Mouse (Mus musculus) heart, embryonic 11.5 days (tissue): ENCODE data around the gene Rad51b. TPM values are rescaled to one million over a fixed set of nuclear protein-coding genes. Genes with fewer than 3 reads are reported as not detected.

ENCODE experiments used
- ATAC-seq: fragments of 200-750 bp; cut with Nextera tagmentation; replicated peaks from 2 replicates; pipeline ENCODE4 v1.8.0; 2017; ENCODE audit warnings: moderate library complexity; ENCODE audit not compliant: insufficient number of reproducible peaks, low FRiP score, low TSS enrichment
- H3K27ac ChIP-seq: fragments of 300-500 bp; sonication (generic); 2 replicates; pipeline ENCODE4 v1.5.1; 2014; ENCODE audit warnings: mild to moderate bottlenecking, low read depth, low read length
- H3K27me3 ChIP-seq: fragments of 300-500 bp; sonication (generic); 2 replicates; pipeline ENCODE4 v1.6.1; 2014; ENCODE audit warnings: mild to moderate bottlenecking, low read length, mixed read lengths; ENCODE audit not compliant: control insufficient read depth, insufficient read depth
- H3K36me3 ChIP-seq: fragments of 300-500 bp; sonication (generic); 2 replicates; pipeline ENCODE4 v1.6.1; 2014; ENCODE audit warnings: mild to moderate bottlenecking, low read length, moderate library complexity, mixed read lengths; ENCODE audit not compliant: control insufficient read depth, insufficient read depth
- H3K4me1 ChIP-seq: fragments of 300-500 bp; sonication (generic); 2 replicates; pipeline ENCODE4 v1.6.1; 2014; ENCODE audit warnings: low read length; ENCODE audit not compliant: control insufficient read depth, insufficient read depth
- H3K4me2 ChIP-seq: fragments of 300-500 bp; sonication (generic); 2 replicates; pipeline ENCODE4 v1.6.1; 2014; ENCODE audit warnings: mild to moderate bottlenecking, moderate library complexity
- H3K4me3 ChIP-seq: fragments of 300-500 bp; sonication (generic); 2 replicates; pipeline ENCODE4 v1.5.1; 2014; ENCODE audit warnings: low read depth, low read length
- H3K9ac ChIP-seq: fragments of 300-500 bp; sonication (generic); 2 replicates; pipeline ENCODE4 v1.6.1; 2014; ENCODE audit warnings: mild to moderate bottlenecking, low read depth, low read length, moderate library complexity
- H3K9me3 ChIP-seq: fragments of 300-500 bp; sonication (generic); replicated peaks from 2 replicates; pipeline ENCODE4 v1.6.1; 2016; ENCODE audit warnings: low read length; ENCODE audit not compliant: control insufficient read depth
- WGBS: fragments of 180-500 bp; shearing (Covaris S2); extraction: QIAGEN DNeasy Blood & Tissue Kit; methylation state at CpG from one replicate; pipeline ENCODE4 v1.1.7; 2014; ENCODE audit not compliant: insufficient replicate concordance; 5-methylcytosine and 5-hydroxymethylcytosine counted together
- polyA plus RNA-seq: library from polyadenylated mRNA; unstranded; fragments of >200 nt; fragmentation: Nextera tagmentation; extraction: Ambion mirVana; gene quantifications from 2 replicates; pipeline ENCODE4 v1.2.1, GENCODE M21; 2014

The Rad51b gene
- polyA plus RNA-seq, 1 experiment from 2014 or later = 6.4 TPM

DNA sequence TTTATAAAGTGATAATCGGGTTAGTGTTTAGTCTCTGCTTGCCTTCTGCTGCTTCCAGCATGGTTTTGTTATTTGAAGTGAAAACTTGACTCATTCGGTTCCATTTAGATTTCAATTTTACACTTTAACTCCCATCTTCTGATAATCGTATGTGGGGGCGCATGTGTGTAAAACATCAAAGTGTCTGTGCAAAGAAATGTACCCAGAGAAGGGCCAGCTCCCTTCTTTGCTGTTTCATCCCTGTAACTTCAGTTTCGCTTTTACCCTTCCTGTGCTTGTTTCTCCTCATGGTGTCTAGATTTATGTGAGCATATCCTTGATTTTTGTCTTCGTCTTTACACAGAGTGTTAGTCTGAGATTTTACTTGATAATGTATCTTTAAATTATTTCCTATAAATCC is 142.9 kb downstream of the Rad51b start:
- Histone ChIP-seq H3K4me1 (no peaks in the 10 kb centered on the region), H3K9ac (no peak overlapping the region), H3K4me3 (no peak overlapping the region), H3K4me2 (no peak overlapping the region), H3K27me3 (no peaks in the 10 kb centered on the region), H3K36me3 (no peaks in the 10 kb centered on the region), H3K27ac (no peak overlapping the region), H3K9me3 (no peaks in the 10 kb centered on the region)
- 89% methylated on average over 6 of the region's 6 CpGs for WGBS
- no peak for ATAC-seq

DNA sequence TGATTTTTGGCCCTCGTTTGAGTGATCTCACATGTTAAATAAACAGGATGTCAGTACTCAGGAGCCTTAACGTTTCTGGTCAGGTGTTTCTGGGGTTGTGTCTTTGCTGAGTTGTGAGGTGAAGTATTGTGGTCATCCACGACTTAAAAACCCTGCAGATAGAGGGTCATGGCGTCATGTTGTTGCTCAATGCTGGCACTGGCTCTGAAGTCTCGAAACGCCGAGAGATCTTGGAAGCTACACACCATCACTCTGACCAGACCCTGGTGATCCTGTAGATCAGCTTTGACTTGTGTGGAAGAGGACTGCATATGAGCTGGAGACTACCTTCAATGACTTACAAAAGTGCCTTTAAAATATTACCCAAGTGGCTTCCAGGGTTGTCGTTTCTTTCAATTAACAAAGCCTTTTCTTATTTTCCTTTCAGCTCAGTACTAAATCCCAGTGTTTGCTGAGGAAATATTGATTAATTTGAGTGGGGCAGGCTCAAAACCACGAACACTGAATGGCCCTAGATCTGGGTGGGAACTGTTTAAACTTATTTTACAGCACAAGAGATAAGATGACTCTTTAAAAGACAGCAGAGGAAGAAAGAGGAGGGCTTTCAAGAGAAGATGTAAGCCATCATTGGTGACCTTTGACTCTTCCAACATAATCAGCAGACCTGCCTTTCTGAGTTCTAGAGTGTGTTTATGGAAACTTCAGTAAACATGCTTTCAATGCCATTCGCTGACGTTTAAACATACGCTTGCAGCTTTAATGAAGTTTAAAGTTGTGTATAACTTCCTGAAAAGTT is 144.3 kb downstream of the Rad51b start:
- Histone ChIP-seq H3K9me3 (no peaks in the 10 kb centered on the region), H3K36me3 (no peaks in the 10 kb centered on the region), H3K4me2 (no peak overlapping the region), H3K27ac (no peak overlapping the region), H3K4me3 (no peak overlapping the region), H3K9ac (no peak overlapping the region), H3K4me1 (no peaks in the 10 kb centered on the region), H3K27me3 (no peaks in the 10 kb centered on the region)
- no peak for ATAC-seq
- WGBS = 62% methylated on average over 12 of the region's 12 CpGs

DNA sequence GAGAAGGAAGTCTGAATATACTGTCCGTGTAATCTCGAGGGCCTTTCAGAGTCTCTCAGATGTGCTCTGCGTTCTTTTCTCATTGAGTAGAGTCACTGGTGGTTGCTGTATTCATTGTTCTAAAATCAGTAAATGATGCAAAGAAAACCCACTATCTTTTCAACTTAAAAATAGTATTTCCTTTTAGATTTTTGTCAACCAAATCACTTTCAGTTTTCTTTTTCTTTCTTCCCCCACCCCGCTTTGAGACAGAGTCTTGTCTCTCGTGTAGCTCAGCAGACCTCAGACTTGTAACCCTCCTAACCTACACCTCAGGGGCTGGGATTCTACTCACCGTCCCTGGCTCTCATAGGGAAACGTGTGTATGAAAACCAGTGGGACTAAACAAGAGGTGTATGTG is 145.0 kb downstream of the Rad51b start:
- Histone ChIP-seq H3K9ac (no peak overlapping the region), H3K9me3 (no peaks in the 10 kb centered on the region), H3K27ac (no peak overlapping the region), H3K4me1 (no peaks in the 10 kb centered on the region), H3K36me3 (no peaks in the 10 kb centered on the region), H3K4me3 (no peak overlapping the region), H3K27me3 (no peaks in the 10 kb centered on the region), H3K4me2 (no peak overlapping the region)
- ATAC-seq = no peak
- WGBS = 63% methylated on average over 7 of the region's 7 CpGs

DNA sequence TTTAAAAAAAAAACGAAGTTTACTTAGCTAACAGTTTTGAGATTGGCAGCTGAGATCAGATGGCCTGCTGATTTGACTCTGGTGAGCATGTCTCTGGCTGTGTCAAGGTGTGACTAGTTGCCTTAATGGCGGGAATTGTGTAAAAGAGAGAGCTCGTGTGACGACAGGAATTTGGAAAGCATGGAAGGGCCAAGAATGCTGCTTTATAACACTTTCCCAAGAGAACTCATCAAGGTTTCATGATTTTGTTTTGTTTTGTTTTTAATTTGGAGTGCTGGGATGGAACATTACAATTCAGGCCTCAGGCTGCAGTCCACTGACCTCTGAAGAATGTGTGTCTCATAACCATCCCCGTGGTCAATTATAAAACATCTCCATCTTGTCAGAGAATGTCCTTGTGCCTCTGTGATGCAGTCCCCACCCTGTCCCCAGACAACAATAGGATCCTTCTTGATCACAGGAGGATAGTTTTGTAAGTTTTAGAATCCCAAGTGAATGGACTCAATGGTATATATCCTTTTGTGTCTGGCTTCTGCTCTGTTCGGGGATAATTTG is 145.8 kb downstream of the Rad51b start:
- 63% methylated on average over 6 of the region's 6 CpGs for WGBS
- H3K4me2 ChIP-seq = no peak overlapping the region
- no peaks in the 10 kb centered on the region for H3K36me3 ChIP-seq
- no peak overlapping the region for H3K9ac ChIP-seq
- H3K9me3 ChIP-seq = no peaks in the 10 kb centered on the region
- H3K4me3 ChIP-seq = no peak overlapping the region
- no peaks in the 10 kb centered on the region for H3K27me3 ChIP-seq
- H3K4me1 ChIP-seq = no peaks in the 10 kb centered on the region
- ATAC-seq = no peak
- H3K27ac ChIP-seq = no peak overlapping the region

DNA sequence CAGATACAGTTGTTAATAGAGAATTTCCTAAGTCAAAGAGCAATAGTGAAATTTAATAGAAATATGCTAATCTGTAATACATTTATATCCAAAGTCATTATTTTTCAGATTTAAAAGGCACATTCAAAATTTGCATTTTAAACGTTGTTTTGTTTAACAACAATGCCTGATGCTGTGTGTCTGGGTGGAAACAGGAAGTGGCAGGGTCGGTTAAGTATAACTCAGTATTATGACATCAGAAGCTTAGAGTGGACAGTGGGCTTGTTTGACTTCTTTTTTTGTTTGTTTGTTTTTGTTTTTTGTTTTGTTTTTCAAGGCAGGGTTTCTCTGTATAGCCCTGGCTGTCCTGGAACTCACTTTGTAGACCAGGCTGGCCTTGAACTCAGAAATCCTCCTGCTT is 147.6 kb downstream of the Rad51b start:
- 65% methylated on average over 2 of the region's 2 CpGs for WGBS
- no peak for ATAC-seq
- H3K4me1 ChIP-seq = no peaks in the 10 kb centered on the region

DNA sequence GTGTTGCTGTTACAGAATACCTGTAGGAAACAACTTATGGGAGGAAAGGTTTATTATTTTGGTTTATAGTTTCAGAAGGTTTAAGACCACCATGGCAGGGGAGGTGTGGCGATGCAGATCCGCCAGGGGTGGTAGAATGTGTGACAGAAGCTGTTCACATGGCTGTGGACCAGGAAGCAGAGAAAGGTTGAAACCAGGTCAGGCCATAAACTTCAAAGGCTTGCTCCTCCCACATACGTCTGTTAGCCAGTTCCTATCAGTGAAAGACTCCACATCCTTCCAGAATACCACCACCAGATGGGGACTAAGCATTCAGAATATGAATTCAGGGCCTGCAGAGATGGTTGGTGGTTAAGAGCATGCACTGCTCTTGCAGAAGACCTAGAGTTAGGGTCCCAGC is 150.0 kb downstream of the Rad51b start:
- Histone ChIP-seq H3K9ac (no peak overlapping the region), H3K4me3 (no peak overlapping the region), H3K27me3 (no peaks in the 10 kb centered on the region), H3K36me3 (no peaks in the 10 kb centered on the region), H3K9me3 (no peaks in the 10 kb centered on the region), H3K4me2 (no peak overlapping the region), H3K27ac (no peak overlapping the region), H3K4me1 (no peaks in the 10 kb centered on the region)
- WGBS = 70% methylated on average over 3 of the region's 3 CpGs
- no peak for ATAC-seq

More for the DNA sequence above, 147.6 kb downstream of the Rad51b start:
- no peaks in the 10 kb centered on the region for H3K9me3 ChIP-seq
- H3K27ac ChIP-seq = no peak overlapping the region
- no peaks in the 10 kb centered on the region for H3K36me3 ChIP-seq
- H3K4me2 ChIP-seq = no peak overlapping the region
- no peaks in the 10 kb centered on the region for H3K27me3 ChIP-seq
- no peak overlapping the region for H3K9ac ChIP-seq
- no peak overlapping the region for H3K4me3 ChIP-seq

DNA sequence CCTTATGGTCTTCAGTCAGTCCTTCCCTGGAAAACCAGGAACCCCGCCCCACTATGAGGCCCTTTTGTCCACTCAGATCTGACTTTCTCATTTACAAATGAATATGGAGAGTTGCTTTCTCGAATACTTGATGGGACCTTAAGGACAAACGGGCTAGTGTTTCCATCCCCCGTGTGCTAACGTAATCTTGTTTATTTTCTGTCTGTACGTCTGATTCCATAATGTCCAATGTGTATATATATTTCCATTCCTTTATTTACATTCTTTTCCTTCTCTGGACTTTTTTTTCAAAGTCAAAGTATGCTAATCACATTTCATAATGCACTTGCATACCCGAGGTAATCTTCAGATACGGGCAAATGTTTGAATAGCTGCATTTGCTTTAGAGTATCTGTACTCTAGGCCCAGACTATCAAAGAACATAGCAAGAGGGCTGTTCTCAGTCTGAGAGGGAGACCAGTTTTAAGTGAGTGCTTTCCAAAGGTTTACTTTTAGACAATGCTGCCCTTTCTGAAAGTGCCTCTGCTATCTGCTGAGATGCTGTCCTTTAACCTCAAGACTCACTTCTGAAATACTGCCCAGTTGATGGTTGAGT is 152.8 kb downstream of the Rad51b start:
- no peak overlapping the region for H3K9ac ChIP-seq
- H3K27ac ChIP-seq = no peak overlapping the region
- no peak overlapping the region for H3K4me2 ChIP-seq
- H3K4me1 ChIP-seq = no peaks in the 10 kb centered on the region
- H3K9me3 ChIP-seq = no peaks in the 10 kb centered on the region
- no peaks in the 10 kb centered on the region for H3K27me3 ChIP-seq
- WGBS = 81% methylated on average over 8 of the region's 8 CpGs
- no peak overlapping the region for H3K4me3 ChIP-seq
- no peaks in the 10 kb centered on the region for H3K36me3 ChIP-seq
- no peak for ATAC-seq

DNA sequence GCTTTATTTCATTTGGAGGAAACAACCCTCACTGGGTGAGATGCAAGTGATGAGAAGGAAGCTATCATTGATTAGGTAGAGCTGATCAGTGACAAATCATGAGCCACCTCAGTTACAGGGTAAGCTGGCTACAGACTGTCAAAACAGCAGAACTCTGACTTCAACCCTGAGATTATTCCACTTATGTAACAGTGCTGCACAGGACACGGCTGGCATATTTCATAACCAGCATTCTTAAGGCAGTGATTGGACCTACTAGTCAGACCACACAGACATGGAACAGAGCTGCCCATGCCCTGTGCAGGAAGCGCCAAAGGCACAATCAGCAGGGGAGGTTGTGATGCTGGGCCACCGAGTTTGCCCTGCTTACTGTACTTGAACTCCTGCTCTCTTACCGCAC is 155.8 kb downstream of the Rad51b start:
- no peaks in the 10 kb centered on the region for H3K4me1 ChIP-seq
- no peak for ATAC-seq
- H3K4me2 ChIP-seq = no peak overlapping the region
- WGBS = 80% methylated on average over 4 of the region's 4 CpGs
- H3K27ac ChIP-seq = no peak overlapping the region
- no peak overlapping the region for H3K9ac ChIP-seq
- H3K36me3 ChIP-seq = no peaks in the 10 kb centered on the region
- no peaks in the 10 kb centered on the region for H3K9me3 ChIP-seq
- no peak overlapping the region for H3K4me3 ChIP-seq
- H3K27me3 ChIP-seq = no peaks in the 10 kb centered on the region
